Mouse (Mus musculus) E14TG2a.4 (cell line): ENCODE measurements around the gene Clp1.

Experiments used
- CTCF ChIP-seq: conservative IDR thresholded peaks from 2 replicates; pipeline ENCODE4 v1.5.1; 2014; ENCODE audit warnings: low read length
- NANOG ChIP-seq: IDR thresholded peaks from 2 replicates; pipeline ENCODE4 v1.6.1; 2014; ENCODE audit warnings: borderline replicate concordance, low read length, mixed read lengths
- POU5F1 ChIP-seq: IDR thresholded peaks from 2 replicates; pipeline ENCODE4 v1.6.1; 2014; ENCODE audit warnings: low read length, borderline replicate concordance

- no peak for TF ChIP-seq CTCF
- TF ChIP-seq POU5F1: no peak
- no peak for TF ChIP-seq NANOG
Measured at GRCm38 (mm10) chr2:84774751-84775150, 47.6 kb upstream of the Clp1 start.
